Mouse (Mus musculus): ENCODE measurements at regions not wholly inside any gene's neighbourhood (a gene's known extent, or its start where the extent isn't known, plus 50 kb on each side); places are given as distances from the start of the nearest gene placed in this dataset.

GRCm38 (mm10) chr11:114419002-114419401 lies 249.3 kb upstream of the Rpl38 start:
- peaks cover 45% of the 10 kb centered on the region for H3K9me3 ChIP-seq (replicated peaks; ENCODE audit: low read length)
- dilution Hi-C loops (cut with MboI; ENCODE audit: extremely low pct_ligation_motif_present, extremely low pct_unique_long_range_greater_than_20kb, low sequenced_read_pairs) (no loop called here), in situ Hi-C loops (cut with MboI; ENCODE audit: low pct_ligation_motif_present, low pct_unique_long_range_greater_than_20kb, low sequenced_read_pairs) (no loop called here)

GRCm38 (mm10) chr11:114416168-114416567 lies 252.2 kb upstream of the Rpl38 start:
- no peak for DNase-seq (ENCODE audit: extremely low read depth)

More at GRCm38 (mm10) chr11:114419002-114419401, 249.3 kb upstream of the Rpl38 start:
- Histone ChIP-seq H3K79me2 (replicated peaks; ENCODE audit: control insufficient read depth, extremely low read depth, insufficient read depth, poor library complexity, severe bottlenecking) (no peaks in the 10 kb centered on the region), H3K9ac (ENCODE audit: insufficient read depth, low read depth) (no peak overlapping the region), H3K36me3 (replicated peaks in 1 of 2; ENCODE audit: control insufficient read depth in 1 of 2, insufficient read depth in 1 of 2, low read length in 1 of 2) (no peaks in the 10 kb centered on the region), H3K4me3 (replicated peaks in 1 of 3; ENCODE audit: low read depth in 2 of 3, low read length in 2 of 3, poor library complexity in 1 of 3) (no peak overlapping the region), H3K27ac (ENCODE audit: insufficient read depth, low read depth) (no peak overlapping the region), H3K4me2 (ENCODE audit: insufficient read depth, low read depth, poor library complexity, severe bottlenecking) (no peak overlapping the region), H3K4me1 (ENCODE audit: control insufficient read depth in 1 of 2, insufficient read depth in 2 of 2) (no peaks in the 10 kb centered on the region), H3K27me3 (replicated peaks) (peaks cover 37% of the 10 kb centered on the region)
- no peak for TF ChIP-seq EP300 (IDR thresholded peaks at IDR 0.05; ENCODE audit: low read length)
- peak; percentile 33 to 62; a peak in 3 of 4 replicates for TF ChIP-seq CTCF (conservative IDR thresholded peaks at IDR 0.05 in 1 of 2, IDR thresholded peaks at IDR 0.05 in 1 of 2; ENCODE audit: low read depth in 2 of 2, low read length in 2 of 2)
- peak; percentile 9 for DNase-seq (ENCODE audit: extremely low read depth)

GRCm38 (mm10) chr11:114404401-114404800 lies 263.9 kb upstream of the Rpl38 start:
- Histone ChIP-seq H3K36me3 (replicated peaks in 1 of 2; ENCODE audit: control insufficient read depth in 1 of 2, insufficient read depth in 1 of 2, low read length in 1 of 2) (no peaks in the 10 kb centered on the region), H3K27ac (ENCODE audit: insufficient read depth, low read depth) (no peak overlapping the region), H3K4me1 (ENCODE audit: control insufficient read depth in 1 of 2, insufficient read depth in 2 of 2) (peaks cover 0 to 3% of the 10 kb centered on the region in 2 experiments; a peak in 1 of 4 replicates), H3K27me3 (replicated peaks) (peaks cover 68% of the 10 kb centered on the region), H3K9me3 (replicated peaks; ENCODE audit: low read length) (no peaks in the 10 kb centered on the region), H3K4me2 (ENCODE audit: insufficient read depth, low read depth, poor library complexity, severe bottlenecking) (no peak overlapping the region), H3K9ac (ENCODE audit: insufficient read depth, low read depth) (no peak overlapping the region), H3K4me3 (replicated peaks in 1 of 3; ENCODE audit: low read depth in 2 of 3, low read length in 2 of 3, poor library complexity in 1 of 3) (no peak overlapping the region), H3K79me2 (replicated peaks; ENCODE audit: control insufficient read depth, extremely low read depth, insufficient read depth, poor library complexity, severe bottlenecking) (no peaks in the 10 kb centered on the region)
- no peak for TF ChIP-seq ETS1 (conservative IDR thresholded peaks at IDR 0.05; ENCODE audit: low read depth, low read length)
- no peak for TF ChIP-seq NELFE (IDR thresholded peaks at IDR 0.05; ENCODE audit: low read depth, low read length)
- no peak for DNase-seq (ENCODE audit: extremely low read depth)
- dilution Hi-C loops (cut with MboI; ENCODE audit: extremely low pct_ligation_motif_present, extremely low pct_unique_long_range_greater_than_20kb, low sequenced_read_pairs) (no loop called here), in situ Hi-C loops (cut with MboI; ENCODE audit: low pct_ligation_motif_present, low pct_unique_long_range_greater_than_20kb, low sequenced_read_pairs) (no loop called here)

More at GRCm38 (mm10) chr11:114416168-114416567, 252.2 kb upstream of the Rpl38 start:
- Histone ChIP-seq H3K9ac (ENCODE audit: insufficient read depth, low read depth) (no peak overlapping the region), H3K9me3 (replicated peaks; ENCODE audit: low read length) (peaks cover 41% of the 10 kb centered on the region), H3K36me3 (replicated peaks in 1 of 2; ENCODE audit: control insufficient read depth in 1 of 2, insufficient read depth in 1 of 2, low read length in 1 of 2) (no peaks in the 10 kb centered on the region), H3K79me2 (replicated peaks; ENCODE audit: control insufficient read depth, extremely low read depth, insufficient read depth, poor library complexity, severe bottlenecking) (no peaks in the 10 kb centered on the region), H3K4me1 (ENCODE audit: control insufficient read depth in 1 of 2, insufficient read depth in 2 of 2) (no peaks in the 10 kb centered on the region), H3K4me2 (ENCODE audit: insufficient read depth, low read depth, poor library complexity, severe bottlenecking) (no peak overlapping the region), H3K4me3 (replicated peaks in 1 of 3; ENCODE audit: low read depth in 2 of 3, low read length in 2 of 3, poor library complexity in 1 of 3) (no peak overlapping the region), H3K27me3 (replicated peaks) (peaks cover 28% of the 10 kb centered on the region), H3K27ac (ENCODE audit: insufficient read depth, low read depth) (no peak overlapping the region)
- TF ChIP-seq BHLHE40 (IDR thresholded peaks at IDR 0.05; ENCODE audit: low read depth, low read length), result no peak
- TF ChIP-seq CHD1 (IDR thresholded peaks at IDR 0.05; ENCODE audit: low read depth, low read length), result no peak
- TF ChIP-seq TBP (conservative IDR thresholded peaks at IDR 0.05; ENCODE audit: low read depth, low read length), result no peak
- no peak for TF ChIP-seq SIN3A (IDR thresholded peaks at IDR 0.05; ENCODE audit: low read length)
- no peak for TF ChIP-seq EP300 (IDR thresholded peaks at IDR 0.05; ENCODE audit: low read length)
- no peak for TF ChIP-seq ZNF384 (IDR thresholded peaks at IDR 0.05; ENCODE audit: low read depth, low read length)
- TF ChIP-seq RAD21 (IDR thresholded peaks at IDR 0.05; ENCODE audit: low read depth, low read length), result no peak
- no peak for TF ChIP-seq SMC3 (IDR thresholded peaks at IDR 0.05; ENCODE audit: low read depth, low read length)
- TF ChIP-seq KAT2A (IDR thresholded peaks at IDR 0.05; ENCODE audit: insufficient replicate concordance, low read length), result no peak
- no peak for TF ChIP-seq MAFK (IDR thresholded peaks at IDR 0.05; ENCODE audit: insufficient replicate concordance, low read length)
- TF ChIP-seq ZC3H11A (IDR thresholded peaks at IDR 0.05; ENCODE audit: low read depth, low read length), result no peak
- no peak for TF ChIP-seq POLR2AphosphoS2 (IDR thresholded peaks at IDR 0.05; ENCODE audit: low read depth, low read length)
- TF ChIP-seq NELFE (IDR thresholded peaks at IDR 0.05; ENCODE audit: low read depth, low read length), result no peak
- TF ChIP-seq GABPA (IDR thresholded peaks at IDR 0.05; ENCODE audit: insufficient replicate concordance, low read depth, low read length), result no peak
- TF ChIP-seq MAX (IDR thresholded peaks at IDR 0.05; ENCODE audit: low read length), result no peak
- dilution Hi-C loops (cut with MboI; ENCODE audit: extremely low pct_ligation_motif_present, extremely low pct_unique_long_range_greater_than_20kb, low sequenced_read_pairs), result no loop called here
- in situ Hi-C loops (cut with MboI; ENCODE audit: low pct_ligation_motif_present, low pct_unique_long_range_greater_than_20kb, low sequenced_read_pairs), result no loop called here

Data from CH12.LX (cell line).